Mouse (Mus musculus) liver, embryonic 14.5 days (tissue): Measurements from ENCODE around the gene Astn2. TPM values are rescaled to one million over a fixed set of nuclear protein-coding genes. Genes with fewer than 3 reads are reported as not detected.

Source experiments
- ATAC-seq: fragments of 200-750 bp; cut with Nextera tagmentation; 2 replicates; pipeline ENCODE4 v1.8.0; 2017; ENCODE audit warnings: moderate number of reproducible peaks, mild to moderate bottlenecking, moderate library complexity; ENCODE audit not compliant: insufficient read depth
- DNase-seq, 3 experiments: peaks; one replicate each; pipeline ENCODE4 v3.0.0-alpha.2; 2012 to 2013; ENCODE audit warnings: low read depth in 3 of 3, low spot score in 3 of 3
- H3K27ac ChIP-seq: fragments of 300-500 bp; sonication (generic); 2 replicates; pipeline ENCODE4 v1.5.1; 2014; ENCODE audit warnings: moderate library complexity, mild to moderate bottlenecking, control low read depth, inconsistent platforms
- H3K27me3 ChIP-seq: fragments of 300-500 bp; sonication (generic); 2 replicates; pipeline ENCODE4 v1.6.1; 2014; ENCODE audit warnings: mild to moderate bottlenecking, low read length, moderate library complexity; ENCODE audit not compliant: control insufficient read depth, insufficient read depth
- H3K36me3 ChIP-seq: fragments of 300-500 bp; sonication (generic); replicated peaks from 2 replicates; pipeline ENCODE4 v1.6.1; 2014; ENCODE audit warnings: low read depth; ENCODE audit not compliant: control insufficient read depth, insufficient read depth
- H3K4me1 ChIP-seq, 2 experiments: fragments of 200-500 bp in 1 of 2; fragments of 300-500 bp in 1 of 2; sonication (generic) in 1 of 2; replicated peaks; 2 replicates each; pipeline ENCODE4 v1.6.1; 2012 to 2014; ENCODE audit warnings: antibody characterized with exemption in 1 of 2, inconsistent platforms in 1 of 2, low read length in 1 of 2; ENCODE audit not compliant: control insufficient read depth in 2 of 2, insufficient read depth in 2 of 2
- H3K4me2 ChIP-seq: fragments of 300-500 bp; sonication (generic); 2 replicates; pipeline ENCODE4 v1.6.1; 2014; ENCODE audit warnings: low read depth, mild to moderate bottlenecking, control low read depth, moderate library complexity
- H3K4me3 ChIP-seq, 2 experiments: fragments of 200-500 bp in 1 of 2; fragments of 300-500 bp in 1 of 2; sonication (generic) in 1 of 2; 2 replicates each; pipeline ENCODE4 v1.5.1; 2012 to 2014; ENCODE audit warnings: low read depth in 2 of 2, low read length in 2 of 2, mild to moderate bottlenecking in 2 of 2, control low read depth in 1 of 2, inconsistent platforms in 1 of 2, moderate library complexity in 1 of 2; ENCODE audit not compliant: insufficient read depth in 1 of 2
- H3K9ac ChIP-seq: fragments of 300-500 bp; sonication (generic); replicated peaks from 2 replicates; pipeline ENCODE4 v1.6.1; 2014; ENCODE audit warnings: mild to moderate bottlenecking, control low read depth, moderate library complexity
- H3K9me3 ChIP-seq: fragments of 300-500 bp; sonication (generic); 2 replicates; pipeline ENCODE4 v1.6.1; 2016; ENCODE audit warnings: low read length, mixed read lengths; ENCODE audit not compliant: control insufficient read depth
- CTCF ChIP-seq: IDR thresholded peaks from 2 replicates; pipeline ENCODE4 v1.5.1; 2016; ENCODE audit warnings: antibody characterized with exemption, low read depth, control low read depth
- EP300 ChIP-seq: IDR thresholded peaks from 2 replicates; pipeline ENCODE4 v1.6.1; 2016; ENCODE audit warnings: antibody characterized with exemption, low read depth
- WGBS: fragments of 180-500 bp; shearing (Covaris S2); extraction: QIAGEN DNeasy Blood & Tissue Kit; methylation state at CpG from one replicate; pipeline ENCODE4 v1.1.7; 2014; ENCODE audit not compliant: insufficient replicate concordance; 5-methylcytosine and 5-hydroxymethylcytosine counted together
- polyA plus RNA-seq, 2 experiments: library from polyadenylated mRNA; depleted of rRNA in 1 of 2; stranded (reverse) in 1 of 2; unstranded in 1 of 2; fragments of >200 nt; fragmentation: Nextera tagmentation in 1 of 2; extraction: Ambion mirVana in 1 of 2; gene quantifications; 2 replicates each; pipeline versions ENCODE4 v1.2.1 to v1.2.3; 2012 to 2014

Gene Astn2
- polyA plus RNA-seq, 2 experiments: 0.16 TPM; not detected in 1

DNA sequence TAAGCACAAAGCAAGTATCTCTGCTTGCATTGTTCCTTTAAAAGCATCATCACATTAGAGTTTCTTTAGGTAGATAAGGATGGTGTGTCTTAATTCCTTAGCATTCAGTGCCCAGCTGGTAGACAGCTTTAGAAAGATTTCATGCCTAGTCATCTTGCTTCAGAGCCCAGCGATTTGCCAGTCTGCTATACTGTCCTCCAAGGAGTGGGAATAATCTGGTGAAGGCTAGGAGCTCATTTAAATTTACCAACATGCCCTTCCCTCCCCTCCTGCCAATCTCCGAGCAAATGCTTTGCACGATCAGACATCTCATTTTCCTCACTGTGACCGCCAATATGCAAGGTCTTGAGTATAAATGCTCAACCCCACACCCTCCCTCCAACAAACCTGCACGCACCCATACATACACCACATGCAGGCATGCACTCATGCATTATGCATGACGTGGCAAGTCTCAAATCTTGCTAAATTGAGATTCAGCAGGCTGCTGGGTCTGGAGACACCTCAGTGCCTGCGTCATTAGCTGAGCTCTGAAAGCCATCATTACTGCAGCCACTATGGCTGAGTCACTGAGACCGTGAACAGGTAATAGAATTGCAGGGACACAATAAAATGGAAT is 704.6 kb downstream of the Astn2 start:
- Histone ChIP-seq H3K27me3 (no peaks in the 10 kb centered on the region), H3K36me3 (no peaks in the 10 kb centered on the region), H3K4me3 (no peak overlapping the region), H3K9me3 (no peaks in the 10 kb centered on the region), H3K4me2 (no peak overlapping the region), H3K27ac (no peak overlapping the region), H3K9ac (no peak overlapping the region), H3K4me1 (no peaks in the 10 kb centered on the region)
- TF ChIP-seq CTCF (no peak), EP300 (no peak)
- WGBS: 53% methylated on average over 8 of the region's 8 CpGs
- DNase-seq (no peak), ATAC-seq (no peak)

DNA sequence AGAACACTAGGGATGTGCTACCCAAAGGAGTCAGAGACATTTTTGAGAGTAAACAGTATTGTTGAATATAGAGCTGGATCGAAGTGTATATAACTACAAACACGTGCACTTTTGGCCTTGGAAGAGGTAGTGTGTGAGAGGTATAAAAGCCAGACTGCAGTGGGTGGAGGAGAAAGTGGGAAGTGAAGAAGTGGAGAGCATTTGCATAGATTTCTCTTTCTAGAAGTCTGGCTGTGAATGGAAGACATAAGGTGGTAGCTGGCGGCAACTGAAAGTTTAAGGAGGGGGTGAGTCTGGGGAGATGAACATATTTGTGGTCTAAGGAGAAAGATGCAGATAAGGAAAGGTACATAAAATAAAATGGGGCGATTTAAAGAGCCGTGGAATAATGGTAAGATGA is 709.2 kb downstream of the Astn2 start:
- DNase-seq: no peak
- Histone ChIP-seq H3K36me3 (no peaks in the 10 kb centered on the region), H3K27me3 (no peaks in the 10 kb centered on the region), H3K9me3 (no peaks in the 10 kb centered on the region), H3K4me3 (no peak overlapping the region), H3K4me1 (no peaks in the 10 kb centered on the region), H3K9ac (no peak overlapping the region), H3K4me2 (no peak overlapping the region), H3K27ac (no peak overlapping the region)
- TF ChIP-seq EP300 (no peak), CTCF (no peak)
- WGBS: 60% methylated on average over 5 of the region's 5 CpGs
- no peak for ATAC-seq

GRCm38 (mm10) chr4:65694011-65694410 is 710.4 kb downstream of the Astn2 start:
- DNase-seq (no peak), ATAC-seq (no peak)
- H3K27ac ChIP-seq: no peak overlapping the region
- no peak overlapping the region for H3K4me3 ChIP-seq
- H3K4me2 ChIP-seq: no peak overlapping the region
- WGBS: 57% methylated on average over 5 of the region's 5 CpGs
- no peaks in the 10 kb centered on the region for H3K4me1 ChIP-seq
- no peaks in the 10 kb centered on the region for H3K36me3 ChIP-seq
- H3K27me3 ChIP-seq: no peaks in the 10 kb centered on the region
- TF ChIP-seq CTCF: no peak
- TF ChIP-seq EP300: no peak
- no peak overlapping the region for H3K9ac ChIP-seq
- no peaks in the 10 kb centered on the region for H3K9me3 ChIP-seq

GRCm38 (mm10) chr4:65687006-65687723 is 717.2 kb downstream of the Astn2 start:
- TF ChIP-seq EP300: no peak
- TF ChIP-seq CTCF: no peak
- WGBS: 12% methylated on average over 1 of the region's 1 CpGs
- ATAC-seq (no peak), DNase-seq (no peak)
- H3K4me2 ChIP-seq: no peak overlapping the region
- no peaks in the 10 kb centered on the region for H3K27me3 ChIP-seq
- H3K27ac ChIP-seq: no peak overlapping the region
- no peak overlapping the region for H3K4me3 ChIP-seq
- no peak overlapping the region for H3K9ac ChIP-seq
- no peaks in the 10 kb centered on the region for H3K36me3 ChIP-seq
- no peaks in the 10 kb centered on the region; a peak in 1 of 4 replicates for H3K4me1 ChIP-seq
- no peaks in the 10 kb centered on the region for H3K9me3 ChIP-seq

GRCm38 (mm10) chr4:65686258-65687005 is 718.0 kb downstream of the Astn2 start:
- H3K9ac ChIP-seq: no peak overlapping the region
- no peaks in the 10 kb centered on the region for H3K9me3 ChIP-seq
- H3K36me3 ChIP-seq: no peaks in the 10 kb centered on the region
- no peak for ATAC-seq
- H3K4me1 ChIP-seq: no peaks in the 10 kb centered on the region; a peak in 1 of 4 replicates
- TF ChIP-seq CTCF (no peak), EP300 (no peak)
- H3K27ac ChIP-seq: no peak overlapping the region
- DNase-seq: no peak
- no peak overlapping the region for H3K4me2 ChIP-seq
- 55% methylated on average over 3 of the region's 3 CpGs for WGBS
- no peaks in the 10 kb centered on the region for H3K27me3 ChIP-seq
- H3K4me3 ChIP-seq: no peak overlapping the region
